Mouse (Mus musculus) layer of hippocampus, postnatal 25 days (tissue): ENCODE data around the gene Adam1b. TPM values are rescaled to one million over a fixed set of nuclear protein-coding genes. Genes with fewer than 3 reads are reported as not detected.

ENCODE experiments used
- DNase-seq, 2 experiments: peaks; one replicate each; pipeline ENCODE4 v3.0.0; 2022; ENCODE audit warnings: mixed read lengths in 2 of 2, low spot score in 1 of 2; ENCODE audit errors: extremely low spot score in 1 of 2
- total RNA-seq, 2 experiments: library from RNA; stranded (reverse); gene quantifications; 2 replicates each; pipeline ENCODE4 v1.2.3; 2021

Adam1b gene
- total RNA-seq, 2 experiments from 2014 or later, result 0.12 TPM; not detected in 1

DNA sequence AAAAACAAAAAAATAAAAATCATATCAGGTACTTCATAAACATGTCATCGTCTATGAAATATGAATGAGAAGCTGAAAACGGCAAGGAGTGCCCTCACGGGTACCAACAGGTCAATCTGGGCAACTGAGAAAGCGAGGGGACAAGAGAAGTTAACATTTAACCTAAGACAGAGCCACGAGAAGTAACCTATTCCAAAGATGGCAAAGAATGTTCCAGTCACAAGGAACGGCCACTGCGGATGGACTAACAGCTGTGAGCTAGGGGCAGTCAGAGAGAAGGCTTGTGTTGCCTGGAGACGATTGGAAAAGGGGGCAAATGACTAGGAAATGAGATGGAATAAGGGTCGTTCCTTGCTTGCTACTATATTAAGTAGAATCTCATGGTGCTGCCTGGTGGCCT, 52.8 kb downstream of the Adam1b start:
- no peak for DNase-seq

Other genes starting within 250 kb of the Adam1b start
- gene Trafd1, start 117.8 kb downstream of the Adam1b start, total RNA-seq, result 10 to 100 TPM; 66.3 to 78.9 TPM
- gene Naa25, start 105.5 kb downstream of the Adam1b start, total RNA-seq, result 10 to 100 TPM; 39.4 to 41.2 TPM
- 1 to 10 TPM; 6.6 to 9.3 TPM for gene Tmem116, start 51.5 kb downstream of the Adam1b start, total RNA-seq
- gene Erp29, start 50.9 kb downstream of the Adam1b start, total RNA-seq, result 100 to 1,000 TPM; 131 to 154 TPM
- gene Adam1a, start 42.0 kb upstream of the Adam1b start, total RNA-seq, result 10 to 100 TPM; 12.2 to 16.9 TPM
- gene Gm42878, start 42.0 kb upstream of the Adam1b start, total RNA-seq, result not detected
- 10 to 100 TPM; 65.4 to 76.7 TPM for gene Mapkapk5, start 42.5 kb upstream of the Adam1b start, total RNA-seq
- gene Aldh2, start 90.4 kb upstream of the Adam1b start, total RNA-seq, result 100 to 1,000 TPM; 110 to 124 TPM
- gene Acad12, start 115.5 kb upstream of the Adam1b start, total RNA-seq, result 1 to 10 TPM; 6.0 to 7.6 TPM
- gene Acad10, start 157.1 kb upstream of the Adam1b start, total RNA-seq, result 1 to 10 TPM; 3.1 to 3.9 TPM
- 10 to 100 TPM; 63.2 to 63.6 TPM for gene Brap, start 157.1 kb upstream of the Adam1b start, total RNA-seq
- 100 to 1,000 TPM; 197 to 244 TPM for gene Atxn2, start 207.9 kb upstream of the Adam1b start, total RNA-seq